Mouse (Mus musculus) neural tube, embryonic 15.5 days (tissue): ENCODE results near the gene Crisp2. TPM values are rescaled to one million over a fixed set of nuclear protein-coding genes. Genes with fewer than 3 reads are reported as not detected.
"Not testable (repeated sequence)": the region's sequence is repeated elsewhere in the genome, so short reads cannot be mapped to it uniquely, and the experiment has no call there.

Experiments used
- ATAC-seq: fragments of 200-750 bp; cut with Nextera tagmentation; 2 replicates; pipeline ENCODE4 v1.8.0; 2017; ENCODE audit warnings: mild to moderate bottlenecking, moderate TSS enrichment, moderate library complexity; ENCODE audit not compliant: low FRiP score
- H3K27ac ChIP-seq: fragments of 300-500 bp; sonication (generic); replicated peaks from 2 replicates; pipeline ENCODE4 v1.5.1; 2015; ENCODE audit warnings: mild to moderate bottlenecking, inconsistent platforms
- H3K27me3 ChIP-seq: fragments of 300-500 bp; sonication (generic); replicated peaks from 2 replicates; pipeline ENCODE4 v1.6.1; 2015; ENCODE audit warnings: inconsistent platforms
- H3K36me3 ChIP-seq: fragments of 300-500 bp; sonication (generic); 2 replicates; pipeline ENCODE4 v1.6.1; 2015; ENCODE audit warnings: inconsistent platforms
- H3K4me1 ChIP-seq: fragments of 300-500 bp; sonication (generic); 2 replicates; pipeline ENCODE4 v1.6.1; 2015; ENCODE audit warnings: inconsistent platforms
- H3K4me2 ChIP-seq: fragments of 300-500 bp; sonication (generic); 2 replicates; pipeline ENCODE4 v1.6.1; 2015; ENCODE audit warnings: inconsistent platforms, mild to moderate bottlenecking, moderate library complexity
- H3K4me3 ChIP-seq: fragments of 300-500 bp; sonication (generic); replicated peaks from 2 replicates; pipeline ENCODE4 v1.5.1; 2015; ENCODE audit warnings: mild to moderate bottlenecking, inconsistent platforms
- H3K9ac ChIP-seq: fragments of 300-500 bp; sonication (generic); replicated peaks from 2 replicates; pipeline ENCODE4 v1.6.1; 2015; ENCODE audit warnings: mild to moderate bottlenecking, inconsistent platforms
- H3K9me3 ChIP-seq: fragments of 300-500 bp; sonication (generic); replicated peaks from 2 replicates; pipeline ENCODE4 v1.6.1; 2016; ENCODE audit warnings: inconsistent platforms
- WGBS: fragments of 180-500 bp; shearing (Covaris S2); methylation state at CpG from one replicate; pipeline ENCODE4 v1.1.7; 2015; ENCODE audit warnings: mixed read lengths; 5-methylcytosine and 5-hydroxymethylcytosine counted together
- polyA plus RNA-seq: library from polyadenylated mRNA; unstranded; fragments of >200 nt; fragmentation: Nextera tagmentation; extraction: Ambion mirVana; gene quantifications from 2 replicates; pipeline ENCODE4 v1.2.1, GENCODE M21; 2015

Crisp2 gene
- polyA plus RNA-seq, 1 experiment from 2014 or later: not detected

GRCm38 (mm10) chr17:40806550-40806949 lies 253 bp downstream of the Crisp2 start:
- H3K36me3 ChIP-seq: no peaks in the 10 kb centered on the region
- WGBS: 84% methylated on average over 3 of the region's 3 CpGs
- H3K9ac ChIP-seq: no peak overlapping the region
- no peaks in the 10 kb centered on the region for H3K9me3 ChIP-seq
- no peak overlapping the region for H3K4me3 ChIP-seq
- H3K27me3 ChIP-seq: no peaks in the 10 kb centered on the region
- H3K4me2 ChIP-seq: no peak overlapping the region
- no peaks in the 10 kb centered on the region for H3K4me1 ChIP-seq
- H3K27ac ChIP-seq: no peak overlapping the region
- no peak for ATAC-seq

GRCm38 (mm10) chr17:40802707-40803340 lies 4.0 kb downstream of the Crisp2 start:
- no peaks in the 10 kb centered on the region for H3K27me3 ChIP-seq
- no peak overlapping the region for H3K4me2 ChIP-seq
- 90% methylated on average over 3 of the region's 3 CpGs for WGBS
- no peaks in the 10 kb centered on the region for H3K4me1 ChIP-seq
- no peaks in the 10 kb centered on the region for H3K36me3 ChIP-seq
- H3K4me3 ChIP-seq: no peak overlapping the region
- no peak overlapping the region for H3K9ac ChIP-seq
- H3K27ac ChIP-seq: no peak overlapping the region
- ATAC-seq: no peak
- H3K9me3 ChIP-seq: no peaks in the 10 kb centered on the region

GRCm38 (mm10) chr17:40793921-40794854 lies 12.6 kb downstream of the Crisp2 start:
- no peak overlapping the region for H3K27ac ChIP-seq
- H3K4me3 ChIP-seq: no peak overlapping the region
- WGBS: 66% methylated on average over 20 of the region's 20 CpGs
- H3K9ac ChIP-seq: no peak overlapping the region
- no peaks in the 10 kb centered on the region for H3K36me3 ChIP-seq
- no peaks in the 10 kb centered on the region for H3K9me3 ChIP-seq
- ATAC-seq: no peak
- H3K27me3 ChIP-seq: no peaks in the 10 kb centered on the region
- H3K4me1 ChIP-seq: no peaks in the 10 kb centered on the region
- H3K4me2 ChIP-seq: no peak overlapping the region

GRCm38 (mm10) chr17:40789877-40790276 lies 16.9 kb downstream of the Crisp2 start:
- no peak overlapping the region for H3K4me3 ChIP-seq
- no peaks in the 10 kb centered on the region for H3K4me1 ChIP-seq
- no peaks in the 10 kb centered on the region for H3K9me3 ChIP-seq
- H3K36me3 ChIP-seq: no peaks in the 10 kb centered on the region
- no peak for ATAC-seq
- H3K27me3 ChIP-seq: no peaks in the 10 kb centered on the region
- no peak overlapping the region for H3K4me2 ChIP-seq
- H3K9ac ChIP-seq: no peak overlapping the region
- no peak overlapping the region for H3K27ac ChIP-seq

GRCm38 (mm10) chr17:40767120-40767519 lies 39.7 kb downstream of the Crisp2 start:
- Histone ChIP-seq H3K4me3 (no peak overlapping the region), H3K27me3 (no peaks in the 10 kb centered on the region), H3K9me3 (no peaks in the 10 kb centered on the region), H3K27ac (no peak overlapping the region), H3K4me2 (no peak overlapping the region), H3K36me3 (no peaks in the 10 kb centered on the region), H3K4me1 (no peaks in the 10 kb centered on the region), H3K9ac (no peak overlapping the region)
- ATAC-seq: no peak
- 78% methylated on average over 1 of the region's 1 CpGs for WGBS

GRCm38 (mm10) chr17:40763662-40764061 lies 43.1 kb downstream of the Crisp2 start:
- Histone ChIP-seq H3K27ac (no peak overlapping the region), H3K4me1 (no peaks in the 10 kb centered on the region), H3K36me3 (no peaks in the 10 kb centered on the region), H3K9me3 (no peaks in the 10 kb centered on the region), H3K9ac (no peak overlapping the region), H3K4me3 (no peak overlapping the region), H3K27me3 (no peaks in the 10 kb centered on the region), H3K4me2 (no peak overlapping the region)
- ATAC-seq: no peak
- 81% methylated on average over 4 of the region's 4 CpGs for WGBS

- H3K36me3 ChIP-seq: no peaks in the 10 kb centered on the region
- H3K27ac ChIP-seq: no peak overlapping the region
- H3K4me1 ChIP-seq: no peaks in the 10 kb centered on the region
- no peaks in the 10 kb centered on the region for H3K9me3 ChIP-seq
- ATAC-seq: no peak
- no peak overlapping the region for H3K4me2 ChIP-seq
- H3K4me3 ChIP-seq: no peak overlapping the region
- no peaks in the 10 kb centered on the region for H3K27me3 ChIP-seq
- 61% methylated on average over 4 of the region's 4 CpGs for WGBS
- no peak overlapping the region for H3K9ac ChIP-seq
Measured at GRCm38 (mm10) chr17:40731724-40732123, 75.1 kb downstream of the Crisp2 start.

GRCm38 (mm10) chr17:40731296-40731695 lies 75.5 kb downstream of the Crisp2 start:
- H3K27ac ChIP-seq: no peak overlapping the region
- ATAC-seq: no peak
- H3K9me3 ChIP-seq: no peaks in the 10 kb centered on the region
- no peak overlapping the region for H3K4me3 ChIP-seq
- H3K4me1 ChIP-seq: no peaks in the 10 kb centered on the region
- no peaks in the 10 kb centered on the region for H3K27me3 ChIP-seq
- no peak overlapping the region for H3K4me2 ChIP-seq
- no peaks in the 10 kb centered on the region for H3K36me3 ChIP-seq
- WGBS: 83% methylated on average over 2 of the region's 2 CpGs
- no peak overlapping the region for H3K9ac ChIP-seq

GRCm38 (mm10) chr17:40726820-40727219 lies 80.0 kb downstream of the Crisp2 start, which contains the start of gene Esp1:
Esp1 (plus strand) TSS chr17:40727120.
- Histone ChIP-seq H3K27ac (no peak within 1 kb of the TSS), H3K4me1 (no peaks in the 10 kb centered on the region), H3K9ac (no peak within 1 kb of the TSS), H3K9me3 (no peaks in the 10 kb centered on the region), H3K27me3 (no peaks in the 10 kb centered on the region), H3K4me3 (no peak within 1 kb of the TSS), H3K36me3 (no peaks in the 10 kb centered on the region), H3K4me2 (no peak within 1 kb of the TSS)
- ATAC-seq: no peak
- 86% methylated on average over 2 of the region's 2 CpGs for WGBS

GRCm38 (mm10) chr17:40717055-40717454 lies 89.7 kb downstream of the Crisp2 start:
- H3K4me3 ChIP-seq, H3K9ac ChIP-seq, H3K9me3 ChIP-seq, H3K27me3 ChIP-seq, H3K36me3 ChIP-seq, H3K4me1 ChIP-seq, H3K4me2 ChIP-seq, H3K27ac ChIP-seq, ATAC-seq: not testable (repeated sequence)

GRCm38 (mm10) chr17:40716273-40716672 lies 90.5 kb downstream of the Crisp2 start:
- Histone ChIP-seq H3K36me3 (no peaks in the 10 kb centered on the region), H3K9ac (no peak overlapping the region), H3K4me1 (no peaks in the 10 kb centered on the region), H3K9me3 (no peaks in the 10 kb centered on the region), H3K27me3 (no peaks in the 10 kb centered on the region), H3K4me3 (no peak overlapping the region), H3K27ac (no peak overlapping the region), H3K4me2 (no peak overlapping the region)
- no peak for ATAC-seq
